Mouse (Mus musculus): ENCODE measurements around the gene CN725425. TPM values are rescaled to one million over a fixed set of nuclear protein-coding genes. Genes with fewer than 3 reads are reported as not detected.

CN725425 gene
- polyA plus RNA-seq, 1 experiment: not detected

- H3K36me3 ChIP-seq (ENCODE audit: control insufficient read depth, insufficient read depth, low read length): no peaks in the 10 kb centered on the region
- H3K27ac ChIP-seq (ENCODE audit: control insufficient read depth, insufficient read depth, low read length): no peak overlapping the region
- H3K4me3 ChIP-seq (ENCODE audit: control insufficient read depth, insufficient read depth, low read length): no peak overlapping the region
- WGBS: 6% methylated on average over 3 of the region's 3 CpGs
- TF ChIP-seq CTCF (IDR thresholded peaks at IDR 0.05; ENCODE audit: borderline replicate concordance, control insufficient read depth, extremely low read depth, insufficient read depth, low read length, poor library complexity) (no peak), POLR2A (IDR thresholded peaks at IDR 0.05; ENCODE audit: control insufficient read depth, extremely low read depth, insufficient read depth, low read length, poor library complexity) (no peak)
- H3K27me3 ChIP-seq (ENCODE audit: control insufficient read depth, insufficient read depth, low read length): no peaks in the 10 kb centered on the region
- DNase-seq: peak; percentile 65
- no peaks in the 10 kb centered on the region for H3K4me1 ChIP-seq (replicated peaks; ENCODE audit: control insufficient read depth, insufficient read depth, low read length)
Observed at GRCm38 (mm10) chr15:91301366-91301765, 102.1 kb downstream of the CN725425 start.

DNA sequence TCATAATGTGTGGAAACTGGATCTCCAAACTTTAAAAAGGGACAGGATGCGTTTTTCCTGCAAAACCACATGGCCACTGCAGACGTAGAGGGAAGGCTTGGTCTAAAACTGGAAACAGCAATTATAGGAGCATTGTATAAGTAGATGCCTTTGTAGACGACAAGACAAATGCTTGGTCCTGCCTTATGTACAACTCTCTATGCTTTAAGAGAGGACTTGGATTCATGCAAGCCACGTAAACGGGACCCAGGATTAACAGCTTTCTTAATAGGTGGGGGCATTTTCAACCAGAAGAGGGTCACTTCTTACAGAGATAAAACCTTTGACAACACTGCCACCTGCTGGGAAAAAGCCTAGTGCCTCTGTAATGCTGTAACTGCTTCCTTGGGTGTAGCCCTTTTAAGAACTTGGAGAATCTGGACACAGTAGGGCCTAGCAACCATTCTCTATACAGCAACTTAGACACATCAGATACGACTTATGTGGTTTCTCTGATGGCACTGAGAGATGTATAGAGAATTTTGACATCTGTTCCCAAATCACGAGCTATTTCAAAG lies 105.1 kb downstream of the CN725425 start:
- H3K4me3 ChIP-seq (ENCODE audit: control insufficient read depth, insufficient read depth, low read length): no peak overlapping the region
- H3K36me3 ChIP-seq (ENCODE audit: control insufficient read depth, insufficient read depth, low read length): no peaks in the 10 kb centered on the region
- H3K27me3 ChIP-seq (ENCODE audit: control insufficient read depth, insufficient read depth, low read length): no peaks in the 10 kb centered on the region
- TF ChIP-seq CTCF (IDR thresholded peaks at IDR 0.05; ENCODE audit: borderline replicate concordance, control insufficient read depth, extremely low read depth, insufficient read depth, low read length, poor library complexity): no peak
- TF ChIP-seq POLR2A (IDR thresholded peaks at IDR 0.05; ENCODE audit: control insufficient read depth, extremely low read depth, insufficient read depth, low read length, poor library complexity): no peak
- no peak overlapping the region for H3K27ac ChIP-seq (ENCODE audit: control insufficient read depth, insufficient read depth, low read length)
- no peak for DNase-seq
- WGBS: 54% methylated on average over 7 of the region's 7 CpGs
- no peaks in the 10 kb centered on the region for H3K4me1 ChIP-seq (replicated peaks; ENCODE audit: control insufficient read depth, insufficient read depth, low read length)

Other genes starting within 250 kb of the CN725425 start
- gene Kif21a, start 149.5 kb upstream of the CN725425 start, polyA plus RNA-seq (2012; rRNA removed): 1.5 and 1.9 TPM in 2 replicates
- gene Abcd2, start 7.7 kb upstream of the CN725425 start, polyA plus RNA-seq (2012; rRNA removed): 1.8 and 2.3 TPM in 2 replicates

All from thymus, adult 2 months (tissue).